Mouse (Mus musculus): ENCODE measurements at regions not wholly inside any gene's neighbourhood (a gene's known extent, or its start where the extent isn't known, plus 50 kb on each side); places are given as distances from the start of the nearest gene placed in this dataset.

GRCm38 (mm10) chr19:59837628-59838027, 105.8 kb downstream of the Rab11fip2 start:
- Histone ChIP-seq H3K36me3 (replicated peaks in 1 of 2; ENCODE audit: control insufficient read depth in 1 of 2, insufficient read depth in 1 of 2, low read length in 1 of 2) (no peaks in the 10 kb centered on the region), H3K4me2 (ENCODE audit: insufficient read depth, low read depth, poor library complexity, severe bottlenecking) (no peak overlapping the region), H3K27ac (ENCODE audit: insufficient read depth, low read depth) (no peak overlapping the region), H3K4me3 (replicated peaks in 1 of 3; ENCODE audit: low read depth in 2 of 3, low read length in 2 of 3, poor library complexity in 1 of 3) (no peak overlapping the region), H3K9ac (ENCODE audit: insufficient read depth, low read depth) (no peak overlapping the region), H3K79me2 (replicated peaks; ENCODE audit: control insufficient read depth, extremely low read depth, insufficient read depth, poor library complexity, severe bottlenecking) (no peaks in the 10 kb centered on the region), H3K4me1 (ENCODE audit: control insufficient read depth in 1 of 2, insufficient read depth in 2 of 2) (peaks cover 0 to 7% of the 10 kb centered on the region in 2 experiments; a peak in 1 of 4 replicates), H3K27me3 (replicated peaks) (no peaks in the 10 kb centered on the region), H3K9me3 (replicated peaks; ENCODE audit: low read length) (no peaks in the 10 kb centered on the region)
- in situ Hi-C loops (cut with MboI; ENCODE audit: low pct_ligation_motif_present, low pct_unique_long_range_greater_than_20kb, low sequenced_read_pairs): no loop called here
- dilution Hi-C loops (cut with MboI; ENCODE audit: extremely low pct_ligation_motif_present, extremely low pct_unique_long_range_greater_than_20kb, low sequenced_read_pairs): no loop called here
- TF ChIP-seq USF2 (conservative IDR thresholded peaks at IDR 0.05; ENCODE audit: low read depth, low read length) (no peak), CHD1 (IDR thresholded peaks at IDR 0.05; ENCODE audit: low read depth, low read length) (no peak), JUND (conservative IDR thresholded peaks at IDR 0.05; ENCODE audit: low read depth, low read length) (no peak), MAX (IDR thresholded peaks at IDR 0.05; ENCODE audit: low read length) (no peak), USF1 (IDR thresholded peaks at IDR 0.05; ENCODE audit: low read depth, low read length) (no peak), UBTF (IDR thresholded peaks at IDR 0.05; ENCODE audit: low read depth, low read length) (no peak), JUN (IDR thresholded peaks at IDR 0.05; ENCODE audit: insufficient read depth, low read depth, low read length) (no peak), MYC (IDR thresholded peaks at IDR 0.05; ENCODE audit: low read depth, low read length) (no peak), HCFC1 (IDR thresholded peaks at IDR 0.05; ENCODE audit: low read depth, low read length) (no peak), ZNF384 (IDR thresholded peaks at IDR 0.05; ENCODE audit: low read depth, low read length) (no peak), ZC3H11A (IDR thresholded peaks at IDR 0.05; ENCODE audit: low read depth, low read length) (no peak), EP300 (IDR thresholded peaks at IDR 0.05; ENCODE audit: low read length) (no peak), CHD2 (IDR thresholded peaks at IDR 0.05; ENCODE audit: low read length) (no peak), NRF1 (IDR thresholded peaks at IDR 0.05; ENCODE audit: low read depth, low read length) (no peak), SMC3 (IDR thresholded peaks at IDR 0.05; ENCODE audit: low read depth, low read length) (no peak), NELFE (IDR thresholded peaks at IDR 0.05; ENCODE audit: low read depth, low read length) (no peak), MEF2A (IDR thresholded peaks at IDR 0.05; ENCODE audit: borderline replicate concordance, low read depth, low read length) (no peak), GABPA (IDR thresholded peaks at IDR 0.05; ENCODE audit: insufficient replicate concordance, low read depth, low read length) (no peak), CTCF (conservative IDR thresholded peaks at IDR 0.05 in 1 of 2, IDR thresholded peaks at IDR 0.05 in 1 of 2; ENCODE audit: low read depth in 2 of 2, low read length in 2 of 2) (no peak), IRF4 (IDR thresholded peaks at IDR 0.05; ENCODE audit: low read depth, low read length) (no peak)
- DNase-seq (ENCODE audit: extremely low read depth): no peak

DNA sequence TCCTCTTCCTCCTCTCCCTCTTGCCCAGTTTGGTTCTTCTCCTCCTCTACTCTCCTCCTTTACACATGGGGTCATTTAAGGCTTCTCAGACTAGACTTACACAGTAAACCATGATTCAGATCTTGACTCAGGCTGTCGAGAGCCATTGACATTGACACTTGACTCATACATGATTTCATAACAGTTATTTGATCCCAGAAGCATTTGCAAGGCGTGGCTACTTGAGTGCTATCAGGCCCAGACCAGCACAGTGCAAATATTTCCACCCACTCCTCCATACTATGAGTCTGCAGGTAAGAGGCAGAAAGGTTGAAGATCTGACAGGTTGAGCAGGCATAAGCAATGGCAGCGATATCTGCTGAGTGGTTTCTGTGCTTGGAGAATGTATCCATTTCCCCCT, 99.2 kb downstream of the Rab11fip2 start:
- Histone ChIP-seq H3K36me3 (replicated peaks in 1 of 2; ENCODE audit: control insufficient read depth in 1 of 2, insufficient read depth in 1 of 2, low read length in 1 of 2) (no peaks in the 10 kb centered on the region), H3K27ac (ENCODE audit: insufficient read depth, low read depth) (no peak overlapping the region), H3K9ac (ENCODE audit: insufficient read depth, low read depth) (no peak overlapping the region), H3K4me1 (ENCODE audit: control insufficient read depth in 1 of 2, insufficient read depth in 2 of 2) (no peaks in the 10 kb centered on the region), H3K79me2 (replicated peaks; ENCODE audit: control insufficient read depth, extremely low read depth, insufficient read depth, poor library complexity, severe bottlenecking) (no peaks in the 10 kb centered on the region), H3K27me3 (replicated peaks) (no peaks in the 10 kb centered on the region), H3K9me3 (replicated peaks; ENCODE audit: low read length) (no peaks in the 10 kb centered on the region), H3K4me2 (ENCODE audit: insufficient read depth, low read depth, poor library complexity, severe bottlenecking) (no peak overlapping the region; the same call in 1 of the 2 replicates), H3K4me3 (replicated peaks in 1 of 3; ENCODE audit: low read depth in 2 of 3, low read length in 2 of 3, poor library complexity in 1 of 3) (no peak overlapping the region)
- dilution Hi-C loops (cut with MboI; ENCODE audit: extremely low pct_ligation_motif_present, extremely low pct_unique_long_range_greater_than_20kb, low sequenced_read_pairs) (no loop called here), in situ Hi-C loops (cut with MboI; ENCODE audit: low pct_ligation_motif_present, low pct_unique_long_range_greater_than_20kb, low sequenced_read_pairs) (no loop called here)
- DNase-seq (ENCODE audit: extremely low read depth): no peak
- no peak for TF ChIP-seq MAX (IDR thresholded peaks at IDR 0.05; ENCODE audit: low read length)
- no peak for TF ChIP-seq ZNF384 (IDR thresholded peaks at IDR 0.05; ENCODE audit: low read depth, low read length)
- TF ChIP-seq ETS1 (conservative IDR thresholded peaks at IDR 0.05; ENCODE audit: low read depth, low read length): no peak
- TF ChIP-seq ZC3H11A (IDR thresholded peaks at IDR 0.05; ENCODE audit: low read depth, low read length): no peak
- TF ChIP-seq POLR2A (IDR thresholded peaks at IDR 0.05; ENCODE audit: low read depth, low read length): no peak
- no peak for TF ChIP-seq IRF4 (IDR thresholded peaks at IDR 0.05; ENCODE audit: low read depth, low read length)
- TF ChIP-seq SIN3A (IDR thresholded peaks at IDR 0.05; ENCODE audit: low read length): no peak
- TF ChIP-seq GABPA (IDR thresholded peaks at IDR 0.05; ENCODE audit: insufficient replicate concordance, low read depth, low read length): no peak
- TF ChIP-seq CHD2 (IDR thresholded peaks at IDR 0.05; ENCODE audit: low read length): no peak
- TF ChIP-seq CHD1 (IDR thresholded peaks at IDR 0.05; ENCODE audit: low read depth, low read length): no peak
- TF ChIP-seq MAZ (IDR thresholded peaks at IDR 0.05; ENCODE audit: low read depth, low read length): no peak
- TF ChIP-seq PAX5 (IDR thresholded peaks at IDR 0.05; ENCODE audit: low read length): no peak
